Mouse (Mus musculus) MEL-GATA-1-ER (cell line): ENCODE measurements at regions not wholly inside any gene's neighbourhood (a gene's known extent, or its start where the extent isn't known, plus 50 kb on each side); places are given as distances from the start of the nearest gene placed in this dataset.
"Not testable (repeated sequence)": the region's sequence is repeated elsewhere in the genome, so short reads cannot be mapped to it uniquely, and the experiment has no call there.

Source experiments
- DNase-seq: peaks from one replicate; pipeline ENCODE4 v3.0.0-alpha.2; 2012; ENCODE audit warnings: low read depth; ENCODE audit errors: extremely low read depth

DNA sequence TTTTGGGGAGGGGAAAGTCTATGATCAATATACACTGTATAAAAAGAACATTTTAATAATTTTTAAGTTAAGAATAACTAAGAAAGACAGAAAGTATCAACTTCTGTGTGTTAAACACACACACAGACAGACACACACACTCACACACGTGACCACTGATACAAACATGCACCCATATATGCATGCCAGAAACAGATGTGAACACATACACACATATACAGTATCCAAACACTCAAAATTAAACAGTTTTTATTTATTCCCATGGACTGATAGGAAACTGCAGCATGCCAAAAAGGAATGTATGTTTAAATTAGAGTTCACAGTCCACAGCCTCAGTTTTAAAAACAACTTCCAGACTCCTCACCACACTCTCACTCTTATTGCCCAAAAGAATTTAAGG is 203.4 kb upstream of the Tbl1x start:
- no peak for DNase-seq

DNA sequence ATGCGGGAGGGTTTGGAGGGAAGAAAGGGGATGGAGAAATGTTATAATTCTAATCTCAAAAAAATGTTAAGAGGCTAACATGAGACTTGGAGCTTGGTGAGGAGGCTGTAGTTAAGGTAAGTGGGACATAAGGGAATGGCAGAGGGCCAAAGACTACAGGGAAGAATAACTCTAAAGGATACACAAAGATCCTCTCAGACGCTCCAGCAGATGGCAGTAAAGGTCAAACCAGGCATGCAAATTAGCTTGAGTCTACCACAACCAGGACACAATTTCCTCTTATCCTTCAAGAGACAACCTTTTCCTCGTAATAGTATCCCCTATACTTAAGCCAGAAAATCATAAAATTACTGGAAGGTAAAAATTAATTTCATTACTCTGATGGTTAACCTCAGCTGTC is 196.4 kb upstream of the Tbl1x start:
- DNase-seq = peak; percentile 17

DNA sequence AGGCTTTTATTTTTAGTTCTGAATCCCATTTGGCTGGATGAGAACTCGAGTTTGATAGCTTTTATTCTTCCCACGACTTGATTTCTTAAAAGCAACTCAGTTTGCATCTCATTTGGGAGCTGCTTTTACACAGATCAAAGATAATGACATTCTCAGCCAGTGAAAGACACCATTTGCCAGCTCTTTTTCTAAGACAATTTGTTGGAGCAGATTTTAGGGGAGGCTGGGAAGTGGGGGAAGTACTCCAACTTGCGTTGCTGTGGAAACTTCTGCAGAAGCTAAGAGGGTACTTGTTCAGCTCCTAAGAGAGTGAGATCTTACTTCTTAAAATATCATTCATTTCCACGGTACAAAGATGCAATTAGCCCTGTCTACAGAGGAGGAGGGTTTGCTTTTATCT is 187.2 kb upstream of the Tbl1x start:
- no peak for DNase-seq

DNA sequence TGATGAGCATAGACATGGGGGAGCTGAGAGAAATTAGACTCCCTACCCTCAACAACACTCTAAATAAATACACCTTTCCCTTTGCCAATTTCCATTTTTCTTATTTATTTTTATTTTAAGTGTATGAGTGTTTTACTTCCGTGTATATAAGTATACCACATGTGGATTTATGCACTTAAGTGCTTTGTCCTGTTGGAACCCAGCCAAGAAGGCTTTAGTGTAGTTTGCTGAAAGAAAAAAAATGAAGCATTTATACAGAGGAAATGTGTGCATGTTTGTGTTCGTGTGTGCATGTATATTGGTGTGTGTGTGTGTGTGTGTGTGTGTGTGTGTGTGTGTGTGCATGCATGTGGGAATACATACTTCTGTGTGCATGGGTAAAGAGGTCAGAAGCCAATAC is 157.6 kb upstream of the Tbl1x start:
- DNase-seq = no peak

DNA sequence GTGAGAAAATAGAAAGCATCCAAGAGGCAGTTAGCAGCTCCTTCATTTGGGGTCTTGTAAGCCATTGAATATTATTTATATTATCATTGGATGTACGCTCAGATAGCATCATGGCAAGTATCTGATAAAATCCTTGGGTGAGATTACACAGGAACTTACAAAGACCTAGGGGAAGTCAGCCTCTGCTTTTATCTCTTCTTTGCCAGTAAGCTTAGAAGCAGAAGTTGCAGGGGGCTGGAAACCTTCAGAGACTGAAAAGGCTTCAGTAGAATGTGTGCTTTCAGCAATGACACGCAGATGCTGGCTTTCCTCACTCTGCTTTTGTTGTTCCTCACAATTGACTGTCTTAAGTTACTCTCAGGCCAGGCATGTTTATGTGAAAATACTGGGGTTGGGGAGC is 150.3 kb upstream of the Tbl1x start:
- DNase-seq = peak; percentile 43

DNA sequence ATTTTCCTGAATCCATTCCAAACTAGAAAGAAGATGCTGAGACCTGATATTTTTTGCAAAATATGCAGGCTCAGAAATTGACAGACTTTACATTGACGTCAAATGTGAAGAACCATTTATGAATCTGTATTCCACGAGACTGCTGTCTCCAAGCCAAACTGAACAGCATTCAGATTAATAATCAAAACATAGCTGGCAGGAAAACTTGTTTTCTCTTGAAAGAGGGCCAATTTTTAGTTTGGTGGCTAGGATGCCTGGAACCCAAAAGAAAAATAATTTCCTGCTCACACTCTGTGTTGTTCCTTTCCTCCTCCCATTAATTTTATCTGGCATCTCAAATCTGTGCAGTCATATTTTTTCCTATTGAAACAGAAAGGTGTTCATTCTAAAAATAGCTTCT is 149.7 kb upstream of the Tbl1x start:
- DNase-seq = no peak

DNA sequence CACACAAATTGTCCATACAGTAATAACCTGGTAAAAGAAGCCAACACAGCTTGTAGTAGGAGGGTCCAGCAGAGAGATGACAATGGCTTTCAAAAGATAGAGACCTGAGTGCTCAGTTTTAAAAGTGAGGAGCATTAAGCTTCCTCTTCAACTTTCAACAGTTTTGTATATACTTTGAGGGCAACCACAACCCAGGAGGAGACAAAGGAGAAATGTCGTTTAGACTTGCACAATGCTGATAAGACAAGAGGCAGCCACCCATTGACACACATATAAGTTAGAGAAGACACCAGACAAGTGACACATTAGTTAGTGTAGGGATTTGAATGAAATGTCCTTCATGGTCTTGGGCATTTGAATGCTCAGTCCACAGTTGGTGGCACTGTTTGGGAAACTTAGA is 147.2 kb upstream of the Tbl1x start:
- DNase-seq = peak; percentile 60

DNA sequence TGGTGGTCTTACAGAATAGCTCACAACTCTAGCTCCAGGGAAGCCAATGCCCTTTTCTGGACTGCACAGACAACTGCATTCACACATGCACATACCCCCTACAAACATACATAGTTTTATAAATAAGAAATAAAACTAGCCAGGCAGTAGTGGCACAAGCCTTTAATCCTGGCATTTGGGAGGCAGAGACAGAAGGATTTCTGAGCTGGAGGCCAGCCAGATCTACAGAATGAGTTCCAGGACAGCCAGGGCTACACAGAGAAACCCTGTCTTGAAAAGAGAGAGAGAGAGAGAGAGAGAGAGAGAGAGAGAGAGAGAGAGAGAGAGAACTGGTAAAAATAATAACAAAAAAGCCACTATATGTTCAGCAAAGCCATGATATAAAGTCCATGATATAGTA is 143.5 kb upstream of the Tbl1x start:
- DNase-seq = no peak

DNA sequence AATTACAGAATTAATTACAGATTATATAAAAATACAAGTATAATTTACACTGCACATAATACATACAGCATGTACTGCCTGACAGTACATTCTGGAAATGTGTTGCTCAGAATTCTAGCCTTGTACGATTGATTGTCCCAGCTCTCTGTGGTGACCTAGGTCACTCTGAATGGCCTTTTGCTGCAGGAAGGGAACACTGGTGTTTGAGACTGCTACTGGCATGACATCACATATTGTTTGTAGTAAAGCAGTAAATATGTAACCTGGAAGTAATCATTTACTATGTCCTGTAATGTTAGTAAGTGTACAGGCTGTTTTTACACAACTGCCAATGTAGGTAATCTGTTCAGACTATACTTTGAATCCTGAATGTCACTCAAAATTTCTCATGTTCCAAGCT is 123.5 kb upstream of the Tbl1x start:
- no peak for DNase-seq

DNA sequence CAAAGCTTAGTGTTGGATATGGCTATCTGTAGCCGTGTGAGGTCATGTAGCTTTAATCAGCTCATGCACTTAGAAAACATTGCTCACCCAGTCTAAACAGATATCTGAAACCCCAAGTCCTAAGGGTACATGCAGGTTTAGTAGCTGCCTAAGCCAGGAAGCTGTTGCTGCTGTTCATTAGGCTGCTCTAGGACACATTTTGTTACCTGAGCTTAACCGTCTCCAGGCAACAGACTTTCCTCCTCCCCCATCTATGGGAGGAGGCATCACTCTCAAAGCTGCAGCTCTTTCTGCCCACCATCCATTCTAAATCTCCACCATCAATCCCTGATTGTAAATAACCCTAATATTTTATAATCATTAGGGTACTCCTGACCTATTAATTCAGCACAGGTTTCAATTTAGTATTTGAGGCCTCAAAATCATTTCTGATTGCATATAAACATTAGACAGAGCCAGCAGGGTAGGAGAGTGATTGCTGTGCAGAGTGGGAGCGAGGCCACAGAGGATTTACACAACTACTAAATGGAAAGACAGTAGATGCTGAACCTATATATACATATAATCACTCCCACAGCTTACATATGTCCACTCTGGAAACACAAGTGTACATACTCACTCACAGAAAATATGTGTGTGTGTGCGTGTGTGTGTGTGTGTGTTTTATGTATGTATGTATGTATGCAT is 118.9 kb upstream of the Tbl1x start:
- no peak for DNase-seq

DNA sequence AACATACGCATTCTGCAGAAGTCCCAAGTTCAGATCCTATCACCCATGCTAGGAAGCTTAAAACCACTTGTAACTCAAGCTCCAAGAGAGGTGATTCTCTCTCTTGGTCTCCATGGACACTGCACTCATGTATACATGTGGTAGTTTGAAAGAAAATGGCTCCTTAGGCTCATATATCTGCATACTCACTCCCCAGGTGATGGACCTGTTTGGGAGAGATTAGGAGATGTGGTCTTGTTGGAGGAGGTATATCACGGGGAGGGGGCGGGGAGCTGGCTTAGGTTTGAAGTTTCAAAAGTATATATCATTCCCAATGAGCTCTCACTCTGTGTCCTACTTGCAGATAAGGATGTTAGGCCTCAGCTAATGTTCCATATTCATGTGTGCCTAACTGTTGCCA is 103.9 kb upstream of the Tbl1x start:
- no peak for DNase-seq

DNA sequence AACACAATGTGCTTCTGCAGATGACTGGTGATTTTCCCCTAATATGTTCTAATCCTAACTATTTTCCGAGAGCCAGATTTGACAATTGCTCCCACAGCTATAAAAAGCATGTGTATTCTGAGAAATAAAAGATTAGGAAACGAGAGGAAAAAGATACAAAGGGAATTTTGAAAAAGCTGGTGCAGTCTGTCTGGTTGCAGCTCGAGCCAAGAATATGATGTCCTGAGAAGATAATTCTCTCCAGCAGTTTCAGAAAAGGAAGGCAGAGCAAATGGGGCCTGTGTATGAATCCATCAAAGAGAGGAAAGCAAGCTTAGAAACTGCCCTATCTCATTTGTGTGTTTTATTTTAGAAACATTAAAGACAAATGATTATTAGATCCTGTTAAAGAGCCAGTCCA is 102.9 kb upstream of the Tbl1x start:
- DNase-seq = no peak

DNA sequence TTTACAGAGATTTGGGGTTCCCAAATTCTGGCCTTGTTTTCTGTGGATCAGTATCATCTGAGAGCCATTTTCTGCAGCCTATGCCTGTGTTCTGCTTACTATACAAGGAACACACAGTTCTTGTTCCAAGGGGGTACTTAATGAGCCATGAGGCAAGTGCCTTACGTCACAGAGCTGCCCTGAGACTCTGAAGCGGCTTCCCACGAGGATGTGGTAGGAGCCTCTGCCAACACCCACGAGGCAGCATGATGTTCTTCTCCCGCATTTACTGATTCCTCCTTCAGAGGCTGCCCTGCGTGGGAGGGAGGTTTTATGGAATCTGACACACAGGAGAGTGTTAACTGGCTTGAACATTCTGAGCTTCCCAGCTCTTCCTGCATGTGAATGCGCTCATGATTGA is 101.4 kb upstream of the Tbl1x start:
- no peak for DNase-seq

DNA sequence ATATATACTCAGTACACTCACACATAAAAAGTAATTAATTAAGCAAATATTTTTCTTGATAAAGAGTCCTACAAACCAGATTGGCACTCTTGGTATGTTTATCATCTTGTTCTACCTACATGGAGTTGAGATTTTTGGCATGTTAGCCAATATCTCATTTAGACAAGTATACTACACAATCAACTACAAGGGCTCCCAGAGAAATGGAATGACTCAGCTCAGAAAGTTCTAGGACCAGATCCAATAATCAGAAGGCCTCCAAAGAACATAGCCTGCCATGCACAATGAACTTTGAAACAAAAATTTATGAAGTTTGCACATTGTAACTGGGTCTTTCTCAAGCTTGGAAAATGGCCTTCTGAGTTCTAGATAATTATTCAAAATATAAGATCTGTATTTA is 100.0 kb upstream of the Tbl1x start:
- no peak for DNase-seq

DNA sequence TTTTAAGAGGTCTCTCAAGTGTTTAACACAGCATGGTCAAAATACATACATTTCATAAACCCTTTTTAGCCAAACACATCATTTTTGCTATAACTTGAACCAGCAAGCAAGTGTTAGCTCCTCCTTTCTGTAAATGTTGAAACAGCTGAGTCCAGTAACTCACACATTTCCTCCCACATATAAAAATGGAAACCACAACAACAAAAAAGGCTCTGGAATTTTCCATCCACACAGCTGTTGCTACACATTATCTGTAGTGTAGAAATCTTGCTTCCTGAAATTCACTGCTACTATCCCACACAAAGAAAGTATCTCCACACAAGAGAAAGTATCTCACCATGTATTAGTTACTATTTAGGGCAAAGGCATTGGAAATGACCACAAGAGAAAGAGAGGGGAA is 96.7 kb upstream of the Tbl1x start:
- DNase-seq = no peak

DNA sequence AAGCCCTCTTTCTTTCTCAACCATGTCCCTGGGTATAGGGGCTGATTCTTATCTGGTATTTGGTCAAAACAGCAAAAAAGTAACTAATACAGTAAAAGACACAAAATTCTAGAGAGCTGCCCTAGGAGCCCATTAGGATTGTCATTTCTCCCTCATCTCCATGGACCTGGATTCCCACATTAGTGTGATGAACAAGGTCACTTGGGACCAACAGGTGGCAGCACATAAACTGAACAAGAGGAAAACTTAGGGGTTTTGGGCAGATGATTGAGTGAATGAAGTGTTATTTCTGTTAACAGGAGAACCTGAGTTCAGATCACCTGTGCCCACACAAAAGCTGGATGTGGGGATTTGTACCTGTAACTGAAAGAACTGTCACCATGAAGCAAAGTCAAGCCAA is 93.0 kb upstream of the Tbl1x start:
- no peak for DNase-seq

DNA sequence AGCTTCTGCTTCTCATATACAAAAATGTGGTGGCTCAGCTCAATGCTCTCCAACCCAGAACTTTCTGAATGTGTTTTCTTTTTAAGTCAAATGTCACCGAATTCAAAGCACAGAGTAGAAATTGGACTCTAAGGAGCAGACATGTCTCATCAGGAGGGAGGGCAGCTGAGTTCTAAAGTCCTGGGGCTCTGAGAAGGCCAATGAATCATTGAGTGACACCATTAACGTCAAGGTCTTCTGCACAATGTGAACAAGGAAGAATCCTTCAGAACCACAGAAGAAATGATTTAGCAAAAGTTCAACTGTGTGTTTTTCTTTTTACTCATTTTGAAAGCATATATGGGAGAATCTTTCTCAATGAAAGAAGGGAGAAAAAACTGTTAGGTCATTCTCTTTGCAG is 88.6 kb upstream of the Tbl1x start:
- no peak for DNase-seq

DNA sequence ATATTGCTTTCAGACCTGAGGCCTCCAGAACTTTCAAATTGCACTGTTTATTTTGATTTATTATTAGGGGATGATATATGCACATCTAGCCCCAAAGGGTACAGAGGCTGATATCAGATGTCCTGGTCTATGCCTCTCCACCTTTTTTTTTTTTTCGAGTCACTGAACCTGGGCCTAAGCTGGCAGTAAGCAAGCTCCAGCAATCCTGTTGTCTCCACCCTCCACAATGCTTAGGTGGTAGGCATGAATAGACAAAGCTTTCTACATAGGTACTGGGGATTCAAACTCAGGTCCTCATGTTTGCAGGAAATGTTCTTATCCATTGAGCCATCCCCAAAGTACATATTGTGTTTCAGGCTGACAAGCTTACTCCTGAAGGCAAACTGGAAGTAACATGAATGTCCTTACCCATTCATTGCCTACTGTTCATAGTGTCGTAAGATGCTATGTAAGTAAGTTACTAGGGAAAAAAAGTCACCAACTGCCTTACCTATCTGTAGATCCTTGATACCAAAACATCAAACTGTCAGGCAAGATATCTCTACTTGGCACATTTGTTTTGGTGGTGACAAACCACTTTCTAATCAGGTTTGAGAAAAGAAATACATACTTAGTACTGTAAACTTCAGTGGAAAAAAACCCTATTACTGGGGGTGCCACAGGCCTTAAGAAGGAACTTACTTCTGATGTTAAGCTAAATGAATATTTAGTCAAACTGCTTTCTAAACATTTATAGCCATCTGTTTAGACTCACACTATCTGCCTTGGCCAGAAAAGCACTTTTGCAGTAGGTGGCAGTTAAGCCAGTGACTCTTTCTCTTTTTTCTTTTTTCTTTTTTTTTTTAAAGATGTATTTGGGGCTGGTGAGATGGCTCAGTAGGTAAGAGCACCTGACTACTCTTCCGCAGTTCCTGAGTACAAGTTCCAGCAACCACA is 85.8 kb upstream of the Tbl1x start:
- DNase-seq = peak; percentile 55

DNA sequence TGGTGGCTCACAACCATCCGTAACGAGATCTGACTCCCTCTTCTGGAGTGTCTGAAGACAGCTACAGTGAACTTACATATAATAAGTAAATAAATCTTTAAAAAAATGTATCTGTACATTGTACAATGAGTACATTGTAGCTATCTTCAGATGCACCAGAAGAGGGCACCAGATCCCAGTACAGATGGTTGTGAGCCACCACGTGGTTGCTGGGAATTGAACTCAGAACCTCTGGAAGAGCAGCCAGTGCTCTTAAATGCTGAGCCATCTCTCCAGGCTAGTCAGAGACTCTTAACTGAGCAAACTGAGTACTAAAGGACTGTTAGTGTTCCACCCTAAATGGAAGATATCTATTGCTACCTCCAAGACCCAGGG is 85.1 kb upstream of the Tbl1x start:
- DNase-seq = not testable (repeated sequence)

DNA sequence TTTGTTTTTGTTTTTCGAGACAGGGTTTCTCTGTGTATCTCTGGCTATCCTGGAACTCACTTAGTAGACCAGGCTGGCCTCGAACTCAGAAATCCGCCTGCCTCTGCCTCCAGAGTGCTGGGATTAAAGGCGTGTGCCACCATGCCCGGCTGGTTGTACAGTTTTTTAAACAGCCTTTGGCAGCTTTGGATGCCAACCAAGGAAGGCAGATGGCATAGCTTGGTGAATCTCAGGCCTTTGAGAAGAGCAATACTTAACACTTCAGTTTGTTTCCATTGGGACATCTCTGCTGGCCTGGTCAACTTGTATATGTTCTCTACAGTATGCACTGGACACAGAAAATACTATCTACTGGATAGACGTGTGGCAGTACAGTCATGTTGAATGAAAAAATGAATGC is 84.0 kb upstream of the Tbl1x start:
- DNase-seq = not testable (repeated sequence)

DNA sequence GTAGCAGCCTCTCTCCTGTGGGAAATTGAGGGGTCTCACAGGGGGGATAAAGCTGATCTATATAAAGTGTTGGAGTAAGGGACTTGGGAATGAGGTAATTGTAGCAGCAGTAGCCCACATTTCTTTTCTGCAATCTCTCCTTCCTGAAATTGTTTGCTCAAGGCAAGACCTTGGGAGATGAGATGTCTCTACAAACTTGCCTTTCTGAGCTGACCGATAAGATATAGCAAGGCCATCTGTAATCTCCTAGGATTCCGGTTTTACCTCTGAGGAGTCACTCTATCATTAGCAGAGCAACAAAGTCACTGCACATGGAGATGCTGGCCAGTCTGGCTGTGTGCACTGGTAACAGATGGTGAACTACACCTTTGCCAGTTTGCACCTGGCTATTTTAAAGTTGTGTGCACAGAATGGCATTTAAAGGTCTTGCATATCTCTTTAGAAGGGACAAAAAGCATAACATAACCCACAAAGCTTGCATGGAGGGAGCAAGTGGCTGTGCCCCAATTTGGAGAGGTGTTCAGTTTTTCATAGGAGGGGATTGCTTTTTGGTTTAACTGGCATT is 78.7 kb upstream of the Tbl1x start:
- DNase-seq = no peak
